Mouse (Mus musculus): ENCODE data around the gene Gm10985.

DNA sequence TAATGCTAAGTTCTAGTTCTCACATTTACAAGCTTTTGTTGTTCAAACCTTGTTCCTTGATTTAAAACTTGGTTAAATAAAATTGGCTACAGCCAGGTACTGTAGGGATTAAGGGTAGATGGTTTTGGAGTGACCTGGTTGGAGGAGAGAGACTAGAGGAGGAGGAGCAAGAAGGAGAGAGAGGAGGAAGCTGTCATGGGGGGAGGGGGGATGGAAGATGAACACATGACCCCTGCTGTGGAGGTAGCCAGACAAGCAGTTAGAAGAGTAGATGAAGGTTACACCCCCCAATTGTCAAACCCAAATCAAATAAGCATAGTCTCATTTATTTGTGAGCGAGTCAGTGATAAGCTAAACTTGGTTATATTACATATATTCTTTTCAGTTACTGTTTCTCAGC is 26.7 kb downstream of the Gm10985 start:
- TF ChIP-seq POLR2A (IDR thresholded peaks at IDR 0.05; ENCODE audit: insufficient read length, low read depth) (no peak), SRF (IDR thresholded peaks at IDR 0.05; ENCODE audit: control insufficient read depth, insufficient read length, low read depth) (no peak), E2F4 (IDR thresholded peaks at IDR 0.05; ENCODE audit: insufficient read depth) (no peak), REST (IDR thresholded peaks at IDR 0.05; ENCODE audit: insufficient read depth, insufficient read length) (no peak), MYOG (IDR thresholded peaks at IDR 0.05; ENCODE audit: control insufficient read depth in 1 of 3, insufficient read depth in 1 of 3, insufficient read length in 2 of 3, low read depth in 2 of 3) (no peak), MAX (IDR thresholded peaks at IDR 0.05; ENCODE audit: low read depth) (no peak), MYOD1 (IDR thresholded peaks at IDR 0.05; ENCODE audit: control insufficient read depth in 1 of 3, insufficient read length in 2 of 3, low read depth in 2 of 3) (no peak), TCF3 (IDR thresholded peaks at IDR 0.05; ENCODE audit: insufficient read length, low read depth) (no peak)
